Mouse (Mus musculus) hindbrain, postnatal 0 days (tissue): ENCODE results near the gene Zbtb43. TPM values are rescaled to one million over a fixed set of nuclear protein-coding genes. Genes with fewer than 3 reads are reported as not detected.

ENCODE experiments used
- ATAC-seq: fragments of 200-750 bp; cut with Nextera tagmentation; 2 replicates; pipeline ENCODE4 v1.8.0; 2017; ENCODE audit warnings: mild to moderate bottlenecking, moderate TSS enrichment, moderate library complexity
- DNase-seq: peaks from one replicate; pipeline ENCODE4 v3.0.0-alpha.2; 2015; ENCODE audit warnings: low spot score
- H3K27ac ChIP-seq: fragments of 300-500 bp; sonication (generic); 2 replicates; pipeline ENCODE4 v1.5.1; 2014; ENCODE audit warnings: mild to moderate bottlenecking
- H3K27me3 ChIP-seq: fragments of 300-500 bp; sonication (generic); 2 replicates; pipeline ENCODE4 v1.6.1; 2014; ENCODE audit warnings: low read length, mixed read lengths; ENCODE audit not compliant: insufficient read depth
- H3K36me3 ChIP-seq: fragments of 300-500 bp; sonication (generic); 2 replicates; pipeline ENCODE4 v1.6.1; 2014; ENCODE audit warnings: low read length, mixed read lengths; ENCODE audit not compliant: insufficient read depth
- H3K4me1 ChIP-seq: fragments of 300-500 bp; sonication (generic); 2 replicates; pipeline ENCODE4 v1.6.1; 2014; ENCODE audit warnings: antibody characterized with exemption, low read length, mixed read lengths; ENCODE audit not compliant: insufficient read depth
- H3K4me2 ChIP-seq: fragments of 300-500 bp; sonication (generic); 2 replicates; pipeline ENCODE4 v1.6.1; 2014; ENCODE audit warnings: low read depth, mild to moderate bottlenecking, low read length, moderate library complexity, mixed read lengths
- H3K4me3 ChIP-seq: fragments of 300-500 bp; sonication (generic); 2 replicates; pipeline ENCODE4 v1.5.1; 2014; ENCODE audit warnings: low read length
- H3K9ac ChIP-seq: fragments of 300-500 bp; sonication (generic); replicated peaks from 2 replicates; pipeline ENCODE4 v1.6.1; 2014; ENCODE audit warnings: mild to moderate bottlenecking, low read length, moderate library complexity, mixed read lengths
- H3K9me3 ChIP-seq: fragments of 300-500 bp; sonication (generic); 2 replicates; pipeline ENCODE4 v1.6.1; 2016; ENCODE audit warnings: low read length, mixed read lengths
- CTCF ChIP-seq: IDR thresholded peaks from 2 replicates; pipeline ENCODE4 v1.5.1; 2016; ENCODE audit warnings: antibody characterized with exemption, control low read depth, low read depth
- WGBS: fragments of 180-500 bp; shearing (Covaris S2); extraction: QIAGEN DNeasy Blood & Tissue Kit; methylation state at CpG from one replicate; pipeline ENCODE4 v1.1.7; 2014; 5-methylcytosine and 5-hydroxymethylcytosine counted together
- polyA plus RNA-seq: library from polyadenylated mRNA; unstranded; fragments of >200 nt; fragmentation: Nextera tagmentation; extraction: Ambion mirVana; gene quantifications from 2 replicates; pipeline ENCODE4 v1.2.1, GENCODE M21; 2015
- total RNA-seq: library from RNA; depleted of rRNA; stranded (reverse); fragments of >200 nt; gene quantifications from 2 replicates; pipeline ENCODE4 v1.2.3, GENCODE M21; 2014; rRNA removed

Zbtb43 gene
- total RNA-seq (19.3 and 23.0 TPM in 2 replicates), polyA plus RNA-seq (19.6 and 20.5 TPM in 2 replicates)

DNA sequence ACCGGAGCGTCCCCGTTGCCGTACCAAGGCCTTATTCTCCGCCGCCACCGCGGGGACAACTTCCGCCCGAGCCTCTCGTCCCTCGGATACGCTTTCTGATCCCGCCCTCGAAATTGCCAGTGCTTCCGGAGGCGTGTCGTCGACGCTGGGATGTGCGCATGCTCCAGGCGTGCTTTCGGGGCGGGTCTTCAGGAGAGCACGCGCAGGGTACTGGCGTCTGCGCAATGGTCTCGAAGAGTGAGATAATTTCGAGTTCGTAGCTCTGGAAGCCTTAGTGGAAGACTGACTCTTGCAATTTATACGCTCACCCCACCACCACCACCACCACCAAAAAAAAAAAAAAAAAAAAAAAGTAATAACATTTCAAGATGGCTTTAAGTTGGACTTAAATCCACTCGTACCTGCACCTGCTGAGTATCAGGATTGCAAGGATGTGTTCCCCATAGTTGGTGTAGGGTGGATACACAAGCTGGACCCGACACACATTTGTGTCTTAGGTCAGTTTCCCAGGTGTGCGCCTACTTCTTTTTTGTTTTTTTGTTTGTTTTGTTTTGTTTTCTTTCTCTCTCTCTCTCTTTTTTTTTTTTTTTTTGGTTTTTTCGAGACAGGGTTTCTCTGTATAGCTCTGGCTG, at the start of gene Zbtb43:
Gene Zbtb43 (minus strand): TSS at position 94 of the 632 bp plus-strand sequence.
- ATAC-seq (peak; percentile 96), DNase-seq (peak; percentile 98)
- no peaks in the 10 kb centered on the region for H3K36me3 ChIP-seq
- H3K4me3 ChIP-seq, result peak within 1 kb of the TSS; percentile 94
- no peaks in the 10 kb centered on the region for H3K27me3 ChIP-seq
- peak within 1 kb of the TSS; percentile 84 for H3K4me2 ChIP-seq
- H3K9ac ChIP-seq, result peak within 1 kb of the TSS; percentile 96
- no peak for TF ChIP-seq CTCF
- 6% methylated on average over 36 of the region's 36 CpGs for WGBS
- peak within 1 kb of the TSS; percentile 64; the same call in 1 of the 2 replicates for H3K27ac ChIP-seq
- peaks cover 9% of the 10 kb centered on the region for H3K4me1 ChIP-seq
- no peaks in the 10 kb centered on the region for H3K9me3 ChIP-seq

DNA sequence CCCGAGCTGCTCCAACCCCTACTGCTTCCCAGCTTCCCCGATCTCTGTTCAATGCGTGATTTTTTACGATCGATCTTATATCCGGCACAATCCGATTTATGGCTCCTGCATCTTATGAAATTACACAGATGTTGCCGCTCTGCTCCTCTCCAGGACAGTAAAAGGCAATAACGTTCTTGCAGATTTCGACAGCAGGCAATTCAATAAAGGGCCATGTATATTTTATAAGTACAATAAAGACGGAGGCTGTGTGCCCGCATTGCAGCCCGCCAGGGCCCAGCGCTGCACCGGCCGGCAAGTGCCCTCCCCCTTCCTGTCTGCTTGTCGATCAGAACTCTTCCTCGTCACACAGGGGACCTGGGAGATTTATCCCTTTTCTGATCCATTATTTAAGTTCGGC, 47.5 kb upstream of the Zbtb43 start:
- ATAC-seq (no peak), DNase-seq (peak; percentile 4)
- no peak for TF ChIP-seq CTCF
- H3K27me3 ChIP-seq, result no peaks in the 10 kb centered on the region
- no peaks in the 10 kb centered on the region for H3K36me3 ChIP-seq
- H3K4me3 ChIP-seq, result no peak overlapping the region
- no peaks in the 10 kb centered on the region for H3K9me3 ChIP-seq
- no peak overlapping the region for H3K27ac ChIP-seq
- no peak overlapping the region for H3K4me2 ChIP-seq
- no peak overlapping the region for H3K9ac ChIP-seq
- no peaks in the 10 kb centered on the region for H3K4me1 ChIP-seq
- 64% methylated on average over 19 of the region's 19 CpGs for WGBS

DNA sequence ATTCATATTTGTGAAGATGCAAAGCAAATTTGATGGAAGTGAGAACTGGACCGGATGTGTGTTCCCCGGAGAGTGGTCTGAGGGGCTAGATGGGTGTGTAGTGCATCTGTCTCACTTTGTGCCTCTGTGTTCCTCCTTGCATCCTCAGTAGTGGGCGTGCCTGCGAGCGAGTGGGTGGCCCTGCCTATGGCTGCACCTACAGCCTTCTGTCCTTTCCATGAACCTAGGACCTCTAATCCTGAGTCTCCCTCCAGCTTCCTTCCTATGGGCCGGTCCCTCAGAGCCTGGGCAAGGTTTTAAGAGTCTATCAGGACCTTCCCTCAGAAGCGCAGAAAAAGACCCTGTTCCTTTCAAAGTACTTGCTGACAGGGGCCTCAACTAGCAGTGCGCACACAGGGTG, 47.1 kb upstream of the Zbtb43 start:
- Histone ChIP-seq H3K4me2 (no peak overlapping the region), H3K27ac (no peak overlapping the region), H3K4me1 (no peaks in the 10 kb centered on the region), H3K9me3 (no peaks in the 10 kb centered on the region), H3K4me3 (no peak overlapping the region), H3K9ac (no peak overlapping the region), H3K27me3 (no peaks in the 10 kb centered on the region), H3K36me3 (no peaks in the 10 kb centered on the region)
- DNase-seq (no peak), ATAC-seq (no peak)
- WGBS, result 84% methylated on average over 8 of the region's 8 CpGs
- no peak for TF ChIP-seq CTCF

DNA sequence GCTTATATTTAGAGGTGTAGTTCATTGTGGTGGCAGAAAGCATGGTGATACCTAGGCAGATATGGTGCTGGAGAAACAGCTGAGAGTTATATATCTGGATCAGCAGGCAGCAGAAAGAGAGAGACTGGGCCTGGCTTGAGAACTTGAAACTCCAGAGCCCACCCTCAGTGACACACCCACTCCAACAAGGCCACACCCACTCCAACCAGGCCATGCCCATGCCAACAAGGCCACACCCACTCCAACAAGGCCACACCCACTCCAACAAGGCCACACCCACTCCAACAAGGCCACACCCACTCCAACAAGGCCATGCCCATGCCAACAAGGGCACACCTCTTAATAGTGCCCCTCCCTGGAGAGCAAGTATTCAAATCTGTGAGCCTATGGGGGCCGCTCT, 42.4 kb upstream of the Zbtb43 start:
- Histone ChIP-seq H3K27me3 (no peaks in the 10 kb centered on the region), H3K9me3 (no peaks in the 10 kb centered on the region), H3K27ac (no peak overlapping the region), H3K4me3 (no peak overlapping the region), H3K4me1 (no peaks in the 10 kb centered on the region), H3K4me2 (no peak overlapping the region), H3K9ac (no peak overlapping the region), H3K36me3 (no peaks in the 10 kb centered on the region)
- DNase-seq (no peak), ATAC-seq (no peak)
- WGBS, result 96% methylated on average over 1 of the region's 1 CpGs
- TF ChIP-seq CTCF, result no peak

DNA sequence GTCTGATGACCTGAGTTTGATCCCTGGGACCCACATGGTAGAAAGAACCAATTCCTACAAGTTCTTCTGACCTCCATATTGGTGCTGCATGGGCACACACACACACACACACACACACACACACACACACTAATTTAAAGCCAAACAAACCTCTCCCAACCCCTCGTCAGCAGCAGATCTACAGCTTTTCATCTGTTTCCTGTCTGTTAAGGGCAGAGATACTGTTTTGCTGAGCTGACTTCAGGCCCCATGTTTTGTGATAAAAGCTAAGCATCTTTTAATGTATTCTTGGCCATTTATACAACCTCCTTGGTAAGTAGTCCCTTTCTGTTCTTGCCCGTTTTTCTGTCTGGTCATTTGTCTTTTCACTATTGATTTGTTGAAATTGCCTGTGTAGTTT, 34.2 kb upstream of the Zbtb43 start:
- ATAC-seq (no peak), DNase-seq (no peak)
- Histone ChIP-seq H3K36me3 (no peaks in the 10 kb centered on the region), H3K4me3 (no peak overlapping the region), H3K27me3 (no peaks in the 10 kb centered on the region), H3K4me2 (no peak overlapping the region), H3K4me1 (no peaks in the 10 kb centered on the region), H3K9me3 (no peaks in the 10 kb centered on the region), H3K9ac (no peak overlapping the region), H3K27ac (no peak overlapping the region)
- TF ChIP-seq CTCF, result no peak
- WGBS, result 49% methylated on average over 2 of the region's 2 CpGs

DNA sequence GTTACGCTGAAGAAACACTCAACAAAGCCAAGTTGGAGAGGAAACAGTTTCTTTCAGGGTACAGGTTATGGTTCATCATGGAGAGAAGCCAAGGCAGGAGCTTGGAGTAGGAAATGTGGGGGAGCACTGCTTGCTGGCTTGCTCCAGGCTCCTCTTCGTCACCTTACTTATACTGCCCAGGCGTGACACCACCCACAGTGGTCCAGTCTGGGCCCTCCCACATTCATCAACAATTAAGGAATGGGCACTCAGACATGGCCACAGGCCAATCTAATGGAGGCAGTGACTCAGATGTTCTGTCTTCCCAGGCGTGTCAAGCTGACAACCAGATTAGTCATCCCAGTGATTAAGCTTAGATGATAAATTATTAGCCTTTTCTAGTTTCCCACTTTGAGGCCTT, 29.9 kb upstream of the Zbtb43 start:
- DNase-seq (no peak), ATAC-seq (no peak)
- Histone ChIP-seq H3K4me2 (no peak overlapping the region), H3K4me3 (no peak overlapping the region), H3K4me1 (no peaks in the 10 kb centered on the region), H3K27ac (no peak overlapping the region), H3K9ac (no peak overlapping the region), H3K9me3 (no peaks in the 10 kb centered on the region; the same call in 1 of the 2 replicates), H3K36me3 (no peaks in the 10 kb centered on the region), H3K27me3 (no peaks in the 10 kb centered on the region)
- no peak for TF ChIP-seq CTCF
- WGBS, result 66% methylated on average over 4 of the region's 4 CpGs

DNA sequence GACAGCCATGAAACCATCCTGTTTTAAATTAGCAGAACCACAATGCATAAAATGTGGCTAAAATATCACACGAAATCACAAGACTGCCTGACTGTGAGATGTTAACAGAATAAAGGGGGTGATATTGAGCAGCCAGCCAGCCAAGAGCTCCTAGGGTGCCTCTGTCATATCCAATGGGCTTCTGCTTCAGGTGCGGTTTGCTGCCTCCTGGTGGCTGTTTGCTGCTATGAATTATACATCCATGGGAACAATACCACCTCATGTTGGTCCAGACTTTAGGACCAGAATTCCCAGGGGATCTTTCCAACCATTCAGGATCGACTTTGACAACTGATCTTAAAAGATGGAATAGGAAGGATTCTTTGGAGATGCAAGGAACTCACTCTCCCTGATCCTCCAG, 27.3 kb upstream of the Zbtb43 start:
- no peak overlapping the region for H3K4me2 ChIP-seq
- no peaks in the 10 kb centered on the region for H3K36me3 ChIP-seq
- 51% methylated on average over 3 of the region's 3 CpGs for WGBS
- no peaks in the 10 kb centered on the region for H3K4me1 ChIP-seq
- no peak overlapping the region for H3K9ac ChIP-seq
- no peak overlapping the region for H3K27ac ChIP-seq
- no peaks in the 10 kb centered on the region; the same call in 1 of the 2 replicates for H3K9me3 ChIP-seq
- no peaks in the 10 kb centered on the region for H3K27me3 ChIP-seq
- peak; percentile 33; the same call in 1 of the 2 replicates for TF ChIP-seq CTCF
- ATAC-seq (no peak), DNase-seq (no peak)
- H3K4me3 ChIP-seq, result no peak overlapping the region
